Mouse (Mus musculus) limb, embryonic 13.5 days (tissue): ENCODE measurements around the gene Gm45140. TPM values are rescaled to one million over a fixed set of nuclear protein-coding genes. Genes with fewer than 3 reads are reported as not detected.

Source experiments
- ATAC-seq: fragments of 200-750 bp; cut with Nextera tagmentation; 2 replicates; pipeline ENCODE4 v1.8.0; 2017; ENCODE audit warnings: low read depth, moderate number of reproducible peaks, moderate TSS enrichment; ENCODE audit not compliant: low FRiP score
- H3K27ac ChIP-seq: fragments of 300-500 bp; sonication (generic); 2 replicates; pipeline ENCODE4 v1.5.1; 2015; ENCODE audit warnings: inconsistent platforms, mild to moderate bottlenecking, moderate library complexity
- H3K27me3 ChIP-seq: fragments of 300-500 bp; sonication (generic); 2 replicates; pipeline ENCODE4 v1.6.1; 2015; ENCODE audit warnings: mild to moderate bottlenecking, inconsistent platforms
- H3K36me3 ChIP-seq: fragments of 300-500 bp; sonication (generic); 2 replicates; pipeline ENCODE4 v1.6.1; 2015; ENCODE audit warnings: inconsistent platforms, mild to moderate bottlenecking, moderate library complexity
- H3K4me1 ChIP-seq: fragments of 300-500 bp; sonication (generic); 2 replicates; pipeline ENCODE4 v1.6.1; 2015; ENCODE audit warnings: inconsistent platforms
- H3K4me2 ChIP-seq: fragments of 300-500 bp; sonication (generic); replicated peaks from 2 replicates; pipeline ENCODE4 v1.6.1; 2015; ENCODE audit warnings: inconsistent platforms, mild to moderate bottlenecking, moderate library complexity
- H3K4me3 ChIP-seq: fragments of 300-500 bp; sonication (generic); 2 replicates; pipeline ENCODE4 v1.5.1; 2015; ENCODE audit warnings: moderate library complexity, mild to moderate bottlenecking, inconsistent platforms
- H3K9ac ChIP-seq: fragments of 300-500 bp; sonication (generic); 2 replicates; pipeline ENCODE4 v1.6.1; 2015; ENCODE audit warnings: mild to moderate bottlenecking, inconsistent platforms
- H3K9me3 ChIP-seq: fragments of 300-500 bp; sonication (generic); 2 replicates; pipeline ENCODE4 v1.6.1; 2016; ENCODE audit warnings: inconsistent platforms
- whole genome bisulfite sequencing: fragments of 180-500 bp; shearing (Covaris S2); methylation state at CpG from one replicate; pipeline ENCODE4 v1.1.7; 2015; 5-methylcytosine and 5-hydroxymethylcytosine counted together
- polyA plus RNA-seq: library from polyadenylated mRNA; unstranded; fragments of >200 nt; fragmentation: Nextera tagmentation; extraction: Ambion mirVana; gene quantifications from 2 replicates; pipeline ENCODE4 v1.2.1, GENCODE M21; 2015

Gm45140 gene
- polyA plus RNA-seq, 1 experiment from 2014 or later, result 6.8 TPM

DNA sequence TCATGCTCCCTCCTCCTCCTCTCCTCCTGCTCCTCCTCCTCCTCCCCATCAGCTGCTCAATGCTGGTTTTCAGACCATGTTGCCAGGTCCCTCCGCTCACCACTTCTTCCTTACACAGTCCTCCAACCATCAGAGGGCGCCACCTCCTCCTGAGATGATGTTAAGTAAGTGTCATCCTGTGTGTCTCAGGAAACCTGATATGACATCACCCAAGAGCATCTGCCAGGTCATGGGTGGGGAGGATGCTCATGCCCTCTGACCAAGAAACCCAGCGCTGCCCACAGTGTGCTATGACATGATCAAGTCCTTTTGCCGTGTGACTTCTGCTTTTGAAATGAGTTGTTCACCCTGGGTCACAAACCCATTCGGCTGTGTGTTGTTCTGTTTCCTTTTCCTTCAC lies 92.8 kb downstream of the Gm45140 start:
- H3K4me3 ChIP-seq, result no peak overlapping the region
- H3K27ac ChIP-seq, result no peak overlapping the region
- H3K4me1 ChIP-seq, result no peaks in the 10 kb centered on the region
- ATAC-seq, result no peak
- no peaks in the 10 kb centered on the region for H3K9me3 ChIP-seq
- WGBS, result 83% methylated on average over 5 of the region's 5 CpGs
- no peaks in the 10 kb centered on the region for H3K36me3 ChIP-seq
- H3K4me2 ChIP-seq, result no peak overlapping the region
- no peak overlapping the region for H3K9ac ChIP-seq
- H3K27me3 ChIP-seq, result no peaks in the 10 kb centered on the region

DNA sequence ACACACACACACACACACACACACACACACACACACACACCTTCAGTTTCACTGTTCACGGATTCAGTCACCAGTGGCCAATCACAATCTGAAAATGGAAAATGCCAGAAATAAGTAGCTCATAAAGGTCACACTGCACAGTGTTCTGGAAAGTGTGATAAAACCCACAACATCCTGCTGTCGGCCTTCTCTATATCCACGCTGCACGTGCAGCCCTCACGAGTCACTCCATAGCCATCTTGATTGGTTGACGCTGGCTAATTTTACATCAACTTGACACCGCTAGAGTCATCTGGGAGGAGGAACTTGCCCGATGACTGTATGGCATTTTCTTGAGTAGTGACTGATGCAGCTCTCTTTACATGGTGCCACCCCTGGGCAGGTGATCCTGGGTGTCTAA lies 93.6 kb downstream of the Gm45140 start:
- H3K27me3 ChIP-seq, result no peaks in the 10 kb centered on the region
- H3K36me3 ChIP-seq, result no peaks in the 10 kb centered on the region
- no peak overlapping the region for H3K4me3 ChIP-seq
- WGBS, result 86% methylated on average over 8 of the region's 8 CpGs
- H3K9me3 ChIP-seq, result no peaks in the 10 kb centered on the region
- H3K4me1 ChIP-seq, result no peaks in the 10 kb centered on the region
- no peak overlapping the region for H3K27ac ChIP-seq
- no peak for ATAC-seq
- H3K4me2 ChIP-seq, result no peak overlapping the region
- H3K9ac ChIP-seq, result no peak overlapping the region

- H3K9ac ChIP-seq, result no peak overlapping the region
- H3K4me3 ChIP-seq, result no peak overlapping the region
- no peak overlapping the region for H3K27ac ChIP-seq
- H3K4me2 ChIP-seq, result no peak overlapping the region
- no peaks in the 10 kb centered on the region for H3K4me1 ChIP-seq
- no peaks in the 10 kb centered on the region for H3K36me3 ChIP-seq
- H3K27me3 ChIP-seq, result peaks cover 7% of the 10 kb centered on the region
- H3K9me3 ChIP-seq, result no peaks in the 10 kb centered on the region
- ATAC-seq, result no peak
Measured at GRCm38 (mm10) chr6:87740496-87740895, 95.1 kb downstream of the Gm45140 start.

DNA sequence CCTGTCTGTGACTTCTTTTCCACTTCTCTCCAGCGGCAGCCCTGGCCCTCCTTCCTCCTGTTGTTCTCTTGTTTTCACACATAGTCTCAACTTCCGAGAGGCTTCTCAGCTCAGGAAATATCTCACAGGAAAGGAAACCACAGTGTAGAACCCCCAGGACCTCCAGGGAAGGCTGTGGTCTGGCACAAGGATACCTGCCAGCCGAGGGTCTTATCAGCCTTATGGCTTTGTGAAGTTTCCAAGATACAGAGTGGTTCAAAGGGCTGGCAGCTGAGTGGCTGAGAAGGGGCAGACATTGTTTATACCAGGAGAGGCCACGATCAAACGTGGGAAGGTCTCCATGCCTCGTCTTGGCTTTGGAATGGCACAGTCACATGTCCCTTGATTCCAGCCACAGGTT lies 95.7 kb downstream of the Gm45140 start:
- 39% methylated on average over 6 of the region's 6 CpGs for WGBS
- H3K36me3 ChIP-seq, result no peaks in the 10 kb centered on the region
- H3K27me3 ChIP-seq, result peaks cover 13% of the 10 kb centered on the region
- no peaks in the 10 kb centered on the region for H3K9me3 ChIP-seq
- no peak overlapping the region for H3K4me3 ChIP-seq
- no peak overlapping the region for H3K27ac ChIP-seq
- H3K9ac ChIP-seq, result no peak overlapping the region
- no peak overlapping the region for H3K4me2 ChIP-seq
- no peak for ATAC-seq
- H3K4me1 ChIP-seq, result no peaks in the 10 kb centered on the region

Other genes with a start within 250 kb of the Gm45140 start
- gene Prokr1, start 245.1 kb downstream of the Gm45140 start, polyA plus RNA-seq, result 3.8 and 4.6 TPM in 2 replicates
- gene Aplf, start 163.6 kb downstream of the Gm45140 start, polyA plus RNA-seq, result 13.4 and 15.4 TPM in 2 replicates
- 0.32 and 0.62 TPM in 2 replicates for gene Efcc1, start 104.9 kb downstream of the Gm45140 start, polyA plus RNA-seq
- 0.94 and 1.6 TPM in 2 replicates for gene Gp9, start 57.7 kb downstream of the Gm45140 start, polyA plus RNA-seq
- 9.8 and 10.3 TPM in 2 replicates for gene Rab43, start 23.6 kb downstream of the Gm45140 start, polyA plus RNA-seq
- 46.7 and 53.7 TPM in 2 replicates for gene Isy1, start 3.0 kb upstream of the Gm45140 start, polyA plus RNA-seq
- gene Cnbp, start 15.3 kb upstream of the Gm45140 start, polyA plus RNA-seq, result 1,115 and 1,121 TPM in 2 replicates
- gene Copg1, start 52.0 kb upstream of the Gm45140 start, polyA plus RNA-seq, result 186 and 193 TPM in 2 replicates
- 66.8 and 69.0 TPM in 2 replicates for gene Hmces, start 78.1 kb upstream of the Gm45140 start, polyA plus RNA-seq
- 27.8 and 40.0 TPM in 2 replicates for gene H1fx, start 145.8 kb upstream of the Gm45140 start, polyA plus RNA-seq
- gene Rab7, start 209.5 kb upstream of the Gm45140 start, polyA plus RNA-seq, result 184 and 186 TPM in 2 replicates
- 391 and 427 TPM in 2 replicates for gene Rpn1, start 248.7 kb upstream of the Gm45140 start, polyA plus RNA-seq